Mouse (Mus musculus) neural tube, embryonic 13.5 days (tissue): Measurements from ENCODE around the gene Wipi2. TPM values are rescaled to one million over a fixed set of nuclear protein-coding genes. Genes with fewer than 3 reads are reported as not detected.

Experiments used
- ATAC-seq: fragments of 200-750 bp; cut with Nextera tagmentation; 2 replicates; pipeline ENCODE4 v1.8.0; 2017; ENCODE audit warnings: low read depth, mild to moderate bottlenecking, moderate TSS enrichment, moderate library complexity
- H3K27ac ChIP-seq: fragments of 300-500 bp; sonication (generic); replicated peaks from 2 replicates; pipeline ENCODE4 v1.5.1; 2015; ENCODE audit warnings: moderate library complexity, mild to moderate bottlenecking, inconsistent platforms
- H3K27me3 ChIP-seq: fragments of 300-500 bp; sonication (generic); 2 replicates; pipeline ENCODE4 v1.6.1; 2015; ENCODE audit warnings: mild to moderate bottlenecking, inconsistent platforms
- H3K36me3 ChIP-seq: fragments of 300-500 bp; sonication (generic); 2 replicates; pipeline ENCODE4 v1.6.1; 2015; ENCODE audit warnings: mild to moderate bottlenecking, inconsistent platforms
- H3K4me1 ChIP-seq: fragments of 300-500 bp; sonication (generic); replicated peaks from 2 replicates; pipeline ENCODE4 v1.6.1; 2015; ENCODE audit warnings: inconsistent platforms
- H3K4me2 ChIP-seq: fragments of 300-500 bp; sonication (generic); 2 replicates; pipeline ENCODE4 v1.6.1; 2015; ENCODE audit warnings: inconsistent platforms, mild to moderate bottlenecking, moderate library complexity
- H3K4me3 ChIP-seq: fragments of 300-500 bp; sonication (generic); 2 replicates; pipeline ENCODE4 v1.5.1; 2015; ENCODE audit warnings: mild to moderate bottlenecking, inconsistent platforms
- H3K9ac ChIP-seq: fragments of 300-500 bp; sonication (generic); 2 replicates; pipeline ENCODE4 v1.6.1; 2015; ENCODE audit warnings: moderate library complexity, mild to moderate bottlenecking, inconsistent platforms
- H3K9me3 ChIP-seq: fragments of 300-500 bp; sonication (generic); 2 replicates; pipeline ENCODE4 v1.6.1; 2016; ENCODE audit warnings: inconsistent platforms
- WGBS: fragments of 180-500 bp; shearing (Covaris S2); methylation state at CpG from one replicate; pipeline ENCODE4 v1.1.7; 2015; 5-methylcytosine and 5-hydroxymethylcytosine counted together
- polyA plus RNA-seq: library from polyadenylated mRNA; unstranded; fragments of >200 nt; fragmentation: Nextera tagmentation; extraction: Ambion mirVana; gene quantifications from 2 replicates; pipeline ENCODE4 v1.2.1, GENCODE M21; 2015

The Wipi2 gene
- polyA plus RNA-seq = 43.3 and 48.3 TPM in 2 replicates

GRCm38 (mm10) chr5:142627398-142627797 is at the start of gene Wipi2:
Gene Wipi2 (plus strand): TSS chr5:142627698.
- H3K9ac ChIP-seq = peak within 1 kb of the TSS; percentile 74
- peaks cover 23% of the 10 kb centered on the region for H3K4me1 ChIP-seq
- H3K4me3 ChIP-seq = peak within 1 kb of the TSS; percentile 99
- 96% methylated on average over 2 of the region's 2 CpGs for WGBS
- H3K27me3 ChIP-seq = no peaks in the 10 kb centered on the region
- H3K36me3 ChIP-seq = 0 out of 2 replicates have a peak, but pooled peaks cover 4% of the 10 kb centered on the region
- H3K9me3 ChIP-seq = no peaks in the 10 kb centered on the region
- no peak for ATAC-seq
- H3K27ac ChIP-seq = peak within 1 kb of the TSS; percentile 80
- H3K4me2 ChIP-seq = peak within 1 kb of the TSS; percentile 96

GRCm38 (mm10) chr5:142578192-142578591 is 49.3 kb upstream of the Wipi2 start:
- peaks cover 3% of the 10 kb centered on the region; the same call in 1 of the 2 replicates for H3K36me3 ChIP-seq
- no peak for ATAC-seq
- no peaks in the 10 kb centered on the region; the same call in 1 of the 2 replicates for H3K27me3 ChIP-seq
- H3K9me3 ChIP-seq = 0 out of 2 replicates have a peak, but pooled peaks cover 5% of the 10 kb centered on the region
- no peak overlapping the region for H3K4me2 ChIP-seq
- H3K9ac ChIP-seq = no peak overlapping the region
- no peak overlapping the region for H3K4me3 ChIP-seq
- WGBS = 87% methylated on average over 10 of the region's 10 CpGs
- H3K27ac ChIP-seq = no peak overlapping the region
- H3K4me1 ChIP-seq = peaks cover 12% of the 10 kb centered on the region

- Histone ChIP-seq H3K4me1 (peaks cover 32% of the 10 kb centered on the region), H3K9me3 (0 out of 2 replicates have a peak, but pooled peaks cover 5% of the 10 kb centered on the region), H3K4me3 (no peak overlapping the region), H3K4me2 (no peak overlapping the region), H3K36me3 (peaks cover 3% of the 10 kb centered on the region; the same call in 1 of the 2 replicates), H3K9ac (no peak overlapping the region), H3K27me3 (no peaks in the 10 kb centered on the region; the same call in 1 of the 2 replicates), H3K27ac (no peak overlapping the region)
- ATAC-seq = 0 out of 2 replicates have a peak, but pooled peaks have one; percentile 33
- 18% methylated on average over 5 of the region's 5 CpGs for WGBS
Observed at GRCm38 (mm10) chr5:142581517-142581916, 46.0 kb upstream of the Wipi2 start.

GRCm38 (mm10) chr5:142583616-142584126 is 43.8 kb upstream of the Wipi2 start:
- WGBS = 27% methylated on average over 14 of the region's 14 CpGs
- Histone ChIP-seq H3K9ac (no peak overlapping the region), H3K27me3 (no peaks in the 10 kb centered on the region; the same call in 1 of the 2 replicates), H3K4me3 (no peak overlapping the region), H3K27ac (peak overlapping the region; percentile 81), H3K9me3 (no peaks in the 10 kb centered on the region), H3K4me1 (peaks cover 42% of the 10 kb centered on the region), H3K4me2 (peak overlapping the region; percentile 11; the same call in 1 of the 2 replicates), H3K36me3 (peaks cover 1% of the 10 kb centered on the region; the same call in 1 of the 2 replicates)
- ATAC-seq = peak; percentile 93

- no peak overlapping the region for H3K9ac ChIP-seq
- H3K27ac ChIP-seq = peak overlapping the region; percentile 88
- no peaks in the 10 kb centered on the region for H3K27me3 ChIP-seq
- no peaks in the 10 kb centered on the region for H3K36me3 ChIP-seq
- H3K9me3 ChIP-seq = no peaks in the 10 kb centered on the region
- H3K4me1 ChIP-seq = peaks cover 39% of the 10 kb centered on the region
- 0 out of 2 replicates have a peak, but pooled peaks have one; percentile 25 for ATAC-seq
- H3K4me2 ChIP-seq = no peak overlapping the region
- H3K4me3 ChIP-seq = no peak overlapping the region
- 53% methylated on average over 6 of the region's 6 CpGs for WGBS
Observed at GRCm38 (mm10) chr5:142590953-142591616, 36.4 kb upstream of the Wipi2 start.

GRCm38 (mm10) chr5:142595698-142596097 is 31.8 kb upstream of the Wipi2 start:
- no peaks in the 10 kb centered on the region for H3K9me3 ChIP-seq
- H3K4me2 ChIP-seq = no peak overlapping the region
- no peaks in the 10 kb centered on the region for H3K27me3 ChIP-seq
- H3K4me1 ChIP-seq = peaks cover 11% of the 10 kb centered on the region
- WGBS = 68% methylated on average over 3 of the region's 3 CpGs
- no peaks in the 10 kb centered on the region for H3K36me3 ChIP-seq
- H3K4me3 ChIP-seq = no peak overlapping the region
- no peak overlapping the region for H3K9ac ChIP-seq
- ATAC-seq = no peak
- no peak overlapping the region for H3K27ac ChIP-seq

GRCm38 (mm10) chr5:142596723-142597122 is 30.8 kb upstream of the Wipi2 start:
- Histone ChIP-seq H3K9ac (no peak overlapping the region), H3K27ac (0 out of 2 replicates have a peak overlapping the region, but pooled peaks have one; percentile 9), H3K4me3 (no peak overlapping the region), H3K4me1 (peaks cover 4% of the 10 kb centered on the region), H3K36me3 (no peaks in the 10 kb centered on the region), H3K4me2 (no peak overlapping the region), H3K9me3 (no peaks in the 10 kb centered on the region), H3K27me3 (no peaks in the 10 kb centered on the region)
- ATAC-seq = no peak
- 82% methylated on average over 6 of the region's 6 CpGs for WGBS

- H3K27me3 ChIP-seq = no peaks in the 10 kb centered on the region
- H3K4me1 ChIP-seq = peaks cover 4% of the 10 kb centered on the region
- no peak for ATAC-seq
- no peak overlapping the region for H3K4me3 ChIP-seq
- H3K4me2 ChIP-seq = no peak overlapping the region
- 75% methylated on average over 6 of the region's 6 CpGs for WGBS
- H3K9me3 ChIP-seq = no peaks in the 10 kb centered on the region
- no peak overlapping the region for H3K27ac ChIP-seq
- no peak overlapping the region for H3K9ac ChIP-seq
- no peaks in the 10 kb centered on the region for H3K36me3 ChIP-seq
Observed at GRCm38 (mm10) chr5:142597648-142598390, 29.7 kb upstream of the Wipi2 start.

- Histone ChIP-seq H3K27ac (no peak overlapping the region), H3K4me1 (peaks cover 19% of the 10 kb centered on the region)
Observed at GRCm38 (mm10) chr5:142604379-142604778, 23.1 kb upstream of the Wipi2 start.

GRCm38 (mm10) chr5:142605288-142605687 is 22.2 kb upstream of the Wipi2 start:
- Histone ChIP-seq H3K36me3 (no peaks in the 10 kb centered on the region), H3K4me1 (peaks cover 19% of the 10 kb centered on the region), H3K9me3 (no peaks in the 10 kb centered on the region), H3K9ac (no peak overlapping the region), H3K27me3 (peaks cover 30% of the 10 kb centered on the region), H3K27ac (no peak overlapping the region), H3K4me3 (no peak overlapping the region), H3K4me2 (peak overlapping the region; percentile 77)
- no peak for ATAC-seq
- WGBS = 87% methylated on average over 12 of the region's 12 CpGs

More at GRCm38 (mm10) chr5:142604379-142604778, 23.1 kb upstream of the Wipi2 start:
- no peaks in the 10 kb centered on the region for H3K9me3 ChIP-seq
- H3K9ac ChIP-seq = no peak overlapping the region
- H3K27me3 ChIP-seq = peaks cover 24% of the 10 kb centered on the region
- no peaks in the 10 kb centered on the region for H3K36me3 ChIP-seq
- ATAC-seq = no peak
- H3K4me3 ChIP-seq = no peak overlapping the region
- no peak overlapping the region for H3K4me2 ChIP-seq
- WGBS = 71% methylated on average over 7 of the region's 7 CpGs

GRCm38 (mm10) chr5:142608259-142608988 is 19.1 kb upstream of the Wipi2 start, which contains the start of gene Mmd2:
Gene Mmd2 (minus strand): TSS chr5:142608800.
- Histone ChIP-seq H3K9me3 (no peaks in the 10 kb centered on the region), H3K4me2 (peak within 1 kb of the TSS; percentile 77), H3K36me3 (no peaks in the 10 kb centered on the region), H3K4me3 (peak within 1 kb of the TSS; percentile 47), H3K9ac (peak within 1 kb of the TSS; percentile 74), H3K4me1 (peaks cover 19% of the 10 kb centered on the region), H3K27me3 (peaks cover 30% of the 10 kb centered on the region), H3K27ac (peak within 1 kb of the TSS; percentile 38; the same call in 1 of the 2 replicates)
- ATAC-seq = peak; percentile 80
- 3% methylated on average over 40 of the region's 42 CpGs for WGBS
